Mouse (Mus musculus) heart, adult 10 weeks (tissue): Measurements from ENCODE around the gene Mogs. TPM values are rescaled to one million over a fixed set of nuclear protein-coding genes. Genes with fewer than 3 reads are reported as not detected.

ENCODE experiments used
- polyA plus RNA-seq: library from polyadenylated mRNA; stranded (reverse); fragments of 350-450 nt; fragmentation: Illumina TruSeq; extraction: RNeasy Lipid Tissue Mini Kit (QIAGEN cat#74804); gene quantifications from one replicate; pipeline ENCODE4 v1.2.3, GENCODE M21; 2014; ENCODE audit warnings: low read depth, low replicate concordance

Mogs gene
- 11.1 TPM for polyA plus RNA-seq

DNA sequence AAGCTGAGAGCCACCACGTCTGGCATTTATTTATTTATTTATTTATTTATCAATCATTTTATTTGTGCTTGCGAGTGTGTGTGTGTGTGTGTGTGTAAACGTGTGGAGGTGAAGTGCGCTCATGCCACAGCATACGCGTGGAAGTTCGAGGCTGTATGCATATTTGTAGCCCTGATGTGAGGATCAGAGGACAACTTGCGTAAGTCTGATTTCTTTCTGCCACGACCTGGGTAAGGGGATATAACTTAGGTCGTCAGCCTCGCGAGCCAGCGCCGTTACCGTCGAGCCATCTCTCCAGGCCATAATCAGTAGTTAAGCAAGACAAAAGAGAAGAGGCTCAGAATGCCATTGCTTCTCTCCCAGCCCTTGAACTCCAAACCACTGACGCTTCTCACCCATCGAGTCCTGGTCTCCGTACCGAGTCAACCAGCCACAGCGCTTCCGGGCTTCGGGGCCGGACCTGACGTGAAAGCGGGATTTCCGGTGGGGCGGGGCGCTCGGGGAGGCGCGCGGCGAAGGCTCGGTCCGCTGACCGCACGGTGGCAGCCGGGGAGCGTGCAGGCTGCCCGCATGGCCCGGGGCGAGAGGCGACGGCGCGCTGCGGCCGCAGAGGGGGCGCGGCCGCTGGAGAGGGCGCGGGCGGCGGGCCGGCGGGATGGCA lies at the start of gene Mogs:
Mogs (plus strand) TSS at position 486 of the 661 bp plus-strand sequence.

DNA sequence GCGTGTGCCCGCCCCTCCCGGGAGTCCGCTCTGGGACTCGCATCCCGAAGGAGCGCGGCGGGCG lies 45.2 kb upstream of the Mogs start, which contains the start of gene Tlx2:
Tlx2 (minus strand) TSS at position 47 of the 64 bp plus-strand sequence.

DNA sequence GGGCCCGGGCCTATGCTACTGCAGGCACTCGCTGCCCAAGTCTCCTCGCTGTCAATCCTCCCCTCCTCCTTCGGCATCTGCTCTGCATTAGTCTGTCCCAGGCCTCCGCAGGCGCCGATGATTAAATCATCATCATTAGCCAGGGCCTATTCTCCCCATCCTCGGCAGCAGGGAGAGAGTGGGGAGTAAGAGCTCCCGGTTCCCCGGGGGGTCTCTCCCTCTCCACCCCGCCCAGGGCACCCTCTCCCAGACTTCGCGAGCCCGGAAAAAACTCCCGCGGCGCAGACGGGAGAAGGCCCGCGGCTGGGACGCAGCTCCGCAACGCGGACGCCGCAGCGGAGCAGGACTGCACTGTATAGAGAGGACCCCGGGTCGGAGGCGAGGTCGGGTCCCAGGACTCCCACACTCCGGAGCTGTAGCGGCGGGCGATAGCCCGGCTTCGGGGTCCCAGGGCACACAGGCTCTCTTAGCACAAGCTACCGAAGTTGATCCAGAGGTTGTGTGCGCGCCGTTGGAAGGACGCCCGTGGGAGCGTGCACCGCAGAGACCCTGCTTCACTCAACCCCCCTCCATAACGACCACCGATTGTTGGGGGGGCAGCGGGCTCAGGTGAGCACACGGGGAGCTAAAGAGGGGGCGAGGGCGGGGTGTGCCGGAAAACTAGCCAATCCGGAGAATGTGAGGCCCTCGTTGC lies 37.5 kb upstream of the Mogs start, which contains the start of gene Pcgf1:
Pcgf1 (plus strand) TSS at position 240 of the 694 bp plus-strand sequence.

DNA sequence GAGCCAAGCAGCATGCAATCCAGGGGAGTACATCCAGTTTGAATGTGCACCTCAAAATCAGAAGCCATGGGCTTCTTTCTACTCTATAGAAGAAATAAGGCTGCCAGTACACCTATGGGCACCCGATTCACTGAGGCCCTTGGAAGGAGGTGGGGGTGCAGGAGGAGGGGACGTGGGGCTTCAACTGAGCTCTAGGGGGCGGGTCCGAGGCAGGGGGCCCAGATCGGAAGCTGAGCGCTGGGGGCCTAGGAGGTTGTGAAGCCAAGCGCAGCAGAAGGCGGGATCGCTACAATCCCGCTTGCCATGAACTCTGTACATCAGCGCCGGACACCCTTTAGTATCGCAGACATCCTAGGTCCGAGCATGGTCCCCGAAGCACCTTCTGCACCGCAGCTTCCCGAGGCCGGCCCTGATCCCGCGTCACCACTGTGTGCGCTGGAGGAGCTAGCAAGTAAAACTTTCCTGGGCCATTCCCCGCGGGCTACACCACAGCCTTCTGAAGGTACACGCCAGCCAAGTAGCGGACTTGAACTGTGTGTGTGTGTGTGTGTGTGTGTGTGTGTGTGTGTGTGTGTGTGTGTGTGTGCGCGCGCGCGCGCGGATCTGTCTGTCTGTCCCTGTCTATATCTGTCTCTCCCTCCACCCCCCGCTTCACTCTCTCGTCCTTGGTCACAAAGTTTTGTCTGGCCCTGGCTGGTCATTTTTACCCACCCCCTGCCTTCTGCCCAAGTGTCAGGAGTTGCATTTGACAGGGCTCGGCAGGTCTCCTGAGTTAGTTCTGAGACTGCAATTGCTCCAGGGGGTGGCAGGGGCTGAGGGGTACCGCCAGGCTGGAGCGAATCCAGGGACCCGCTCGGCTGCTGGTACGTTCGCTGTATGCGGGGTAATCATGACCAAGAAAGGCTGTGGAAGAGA lies 28.9 kb upstream of the Mogs start, which contains the start of gene Lbx2:
Lbx2 (plus strand) TSS at position 247 of the 915 bp plus-strand sequence.

DNA sequence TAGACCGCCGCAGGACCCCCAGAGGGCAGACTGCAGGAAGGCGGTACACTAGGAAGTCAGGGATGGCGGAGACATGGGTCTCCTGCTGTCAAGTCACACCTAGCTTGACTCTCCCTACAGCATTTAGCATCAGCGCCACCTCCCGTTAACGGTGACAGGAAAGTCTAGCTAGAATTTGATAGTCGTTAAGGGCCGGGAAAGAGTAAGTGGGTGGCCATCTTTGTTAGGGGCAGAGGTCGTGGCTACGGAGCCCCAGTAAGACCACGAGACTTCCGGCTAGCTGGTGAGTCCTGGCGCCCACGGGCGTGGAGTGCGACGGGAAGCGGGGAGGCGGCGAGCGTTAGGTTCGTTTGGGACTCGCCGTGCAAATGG lies 14.0 kb upstream of the Mogs start, which contains the start of the genes Ccdc142 and Gm42688:
Ccdc142 (plus strand) TSS at position 286 of the 372 bp plus-strand sequence.
Gm42688 (plus strand) TSS at position 302 of the 372 bp plus-strand sequence.

DNA sequence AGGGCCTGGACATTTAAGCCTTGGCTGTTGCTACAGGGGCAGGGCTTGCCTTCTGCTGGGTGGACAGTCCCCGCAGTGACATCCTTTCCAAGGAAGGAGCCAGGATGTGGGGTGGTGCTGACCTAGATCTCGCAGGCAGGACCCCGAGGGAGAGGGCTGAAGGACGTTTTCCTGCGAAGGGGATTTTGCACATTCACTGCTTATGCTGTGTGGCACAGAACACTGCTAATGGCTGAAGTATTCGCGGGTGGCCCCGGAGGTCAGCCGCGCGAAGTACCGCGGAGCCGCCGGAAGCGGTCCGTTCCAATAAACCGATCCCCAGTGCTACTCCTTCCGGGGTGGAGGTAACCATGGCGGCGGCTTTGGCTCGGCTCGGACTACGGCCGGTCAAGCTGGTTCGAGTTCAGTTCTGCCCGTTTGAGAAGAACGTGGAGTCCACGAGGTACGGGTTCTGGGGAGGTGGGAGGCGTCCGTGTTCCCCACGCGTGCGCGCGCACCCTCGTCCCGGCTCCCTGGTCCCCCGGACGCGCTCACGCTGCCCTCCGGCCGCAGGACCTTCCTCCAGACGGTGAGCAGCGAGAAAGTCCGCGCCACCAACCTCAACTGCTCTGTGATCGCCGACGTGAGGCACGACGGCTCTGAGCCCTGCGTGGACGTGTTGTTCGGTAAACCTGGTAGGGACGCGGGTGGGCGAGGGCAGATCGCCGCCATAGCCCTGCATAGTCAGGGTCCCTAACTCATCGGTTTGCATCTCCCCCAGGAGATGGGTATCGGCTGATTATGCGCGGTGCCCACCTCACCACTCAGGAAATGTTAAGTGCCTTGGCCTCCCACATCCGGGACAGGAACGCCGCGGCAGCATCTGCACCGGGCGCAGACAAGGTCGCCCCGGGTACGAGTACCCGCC lies 6.3 kb upstream of the Mogs start, which contains the start of gene Mrpl53:
Mrpl53 (plus strand) TSS at position 279 of the 907 bp plus-strand sequence.

DNA sequence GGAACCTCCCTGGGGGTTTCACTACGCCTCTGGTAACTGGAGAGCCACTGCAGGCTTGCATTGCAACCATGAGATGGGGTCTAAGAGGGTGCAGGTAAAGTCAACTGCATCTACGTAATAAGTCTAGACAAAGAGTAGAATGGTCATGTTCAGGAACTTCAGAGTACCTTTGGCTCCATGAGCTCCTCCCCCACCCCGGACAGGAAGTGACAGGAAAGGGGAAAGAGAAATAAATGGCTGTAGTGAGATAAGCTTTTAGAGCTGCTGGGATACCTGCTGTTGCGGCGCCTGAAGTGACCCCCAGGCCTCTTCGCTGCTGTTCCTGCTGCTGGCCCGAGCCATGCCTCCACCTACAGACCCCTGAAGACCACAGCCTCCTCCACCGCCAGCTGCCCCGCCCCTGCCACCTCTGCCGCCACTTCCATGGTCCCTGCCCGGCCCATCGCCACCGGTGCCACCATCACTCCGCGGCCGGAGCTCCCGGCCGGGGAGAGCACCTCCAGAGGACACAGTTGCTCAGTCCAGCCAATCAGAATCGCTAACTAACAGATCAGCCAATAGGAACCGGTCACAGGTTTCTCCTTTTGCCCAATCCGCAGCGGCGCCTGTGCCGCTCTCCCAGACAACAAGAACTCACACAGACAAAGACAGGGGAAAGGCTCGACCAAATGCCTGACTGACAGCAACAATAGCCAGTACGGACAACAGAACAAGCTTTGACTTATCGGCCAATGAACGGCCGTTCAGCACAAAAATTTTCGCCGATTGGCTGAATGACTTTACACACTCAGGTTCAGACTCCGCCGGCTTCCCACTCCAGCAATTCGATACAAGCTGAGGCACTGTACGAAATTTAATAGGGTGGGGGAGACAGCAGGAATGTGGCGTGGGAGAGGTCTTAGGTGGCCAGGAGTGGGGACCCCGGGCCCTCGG lies 5.9 kb downstream of the Mogs start, which contains the start of gene Wbp1:
Wbp1 (minus strand) TSS at position 630 of the 933 bp plus-strand sequence.

DNA sequence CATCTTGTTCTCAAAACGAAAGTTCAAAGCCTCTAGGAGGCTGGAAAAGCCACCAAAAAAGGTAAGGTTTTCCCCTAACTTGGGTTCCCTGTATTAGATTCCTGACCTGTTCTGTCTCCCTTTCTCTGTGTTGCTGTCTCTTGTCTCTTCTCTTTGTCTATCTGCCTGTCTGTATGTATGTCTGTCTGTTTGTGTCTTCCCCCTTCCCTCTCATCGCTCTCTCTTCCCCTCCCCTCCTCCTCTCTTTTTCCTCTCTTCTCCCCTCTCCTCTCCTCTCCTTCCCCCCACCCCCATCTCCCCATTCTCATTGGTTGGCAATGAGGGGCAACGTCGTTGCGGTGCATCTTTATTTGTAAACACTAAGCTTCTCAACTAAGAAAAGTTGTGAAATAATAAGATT lies 10.0 kb downstream of the Mogs start, which contains the start of gene Ino80b:
Ino80b (minus strand) TSS at position 101 of the 400 bp plus-strand sequence.

DNA sequence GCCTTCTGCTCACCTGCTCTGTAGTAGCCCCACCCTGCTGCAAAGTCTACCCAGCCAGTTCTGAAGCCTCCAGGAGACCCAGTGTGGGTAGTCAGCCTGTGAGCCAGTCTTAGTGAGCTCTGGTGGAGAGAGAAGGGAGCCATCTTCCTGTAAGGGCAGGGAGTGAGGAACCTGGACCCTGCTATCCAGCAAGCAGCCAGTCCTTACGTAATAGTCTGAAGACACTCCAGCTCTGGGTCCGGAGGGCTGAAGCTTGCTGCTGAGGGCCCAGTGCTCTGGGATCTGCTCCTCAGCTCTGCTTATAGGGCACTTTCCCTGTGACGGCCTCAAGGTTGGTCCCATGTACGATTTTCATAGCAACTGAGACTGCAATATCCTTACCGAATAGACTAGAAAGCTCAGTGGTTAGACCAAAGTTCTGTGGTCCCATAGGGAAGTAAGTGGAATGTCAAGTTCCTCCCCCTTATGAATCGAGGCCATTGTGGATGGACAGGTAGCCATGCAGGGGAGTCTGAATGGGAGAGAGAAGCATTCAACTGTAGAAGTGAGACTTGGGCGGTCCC lies 19.7 kb downstream of the Mogs start, which contains the start of gene Rtkn:
Rtkn (plus strand) TSS at position 513 of the 563 bp plus-strand sequence.

DNA sequence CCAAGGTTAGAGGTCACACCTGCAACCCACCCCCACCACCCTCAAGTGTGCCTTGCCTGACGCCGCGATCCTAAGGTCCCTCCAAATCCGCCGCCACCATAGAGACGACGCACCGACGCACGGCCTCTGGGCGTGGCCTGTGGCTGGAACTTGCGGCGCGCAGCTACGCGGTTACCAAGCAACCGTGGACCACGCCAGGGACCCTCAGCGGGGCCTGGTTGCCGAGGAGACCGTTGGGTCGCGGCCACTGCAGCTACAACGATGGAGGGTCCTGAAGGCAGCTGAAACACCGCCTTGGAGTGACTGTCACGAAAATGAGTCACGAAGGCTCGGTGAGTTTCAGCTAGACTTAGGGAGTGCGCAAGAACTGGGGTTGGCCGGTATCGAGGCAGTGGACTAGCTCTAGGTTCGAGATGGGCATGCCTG lies 41.0 kb downstream of the Mogs start, which contains the start of the genes Wdr54 and 1700003E16Rik:
Wdr54 (minus strand) TSS at position 139 of the 426 bp plus-strand sequence.
1700003E16Rik (plus strand) TSS at position 146 of the 426 bp plus-strand sequence.

DNA sequence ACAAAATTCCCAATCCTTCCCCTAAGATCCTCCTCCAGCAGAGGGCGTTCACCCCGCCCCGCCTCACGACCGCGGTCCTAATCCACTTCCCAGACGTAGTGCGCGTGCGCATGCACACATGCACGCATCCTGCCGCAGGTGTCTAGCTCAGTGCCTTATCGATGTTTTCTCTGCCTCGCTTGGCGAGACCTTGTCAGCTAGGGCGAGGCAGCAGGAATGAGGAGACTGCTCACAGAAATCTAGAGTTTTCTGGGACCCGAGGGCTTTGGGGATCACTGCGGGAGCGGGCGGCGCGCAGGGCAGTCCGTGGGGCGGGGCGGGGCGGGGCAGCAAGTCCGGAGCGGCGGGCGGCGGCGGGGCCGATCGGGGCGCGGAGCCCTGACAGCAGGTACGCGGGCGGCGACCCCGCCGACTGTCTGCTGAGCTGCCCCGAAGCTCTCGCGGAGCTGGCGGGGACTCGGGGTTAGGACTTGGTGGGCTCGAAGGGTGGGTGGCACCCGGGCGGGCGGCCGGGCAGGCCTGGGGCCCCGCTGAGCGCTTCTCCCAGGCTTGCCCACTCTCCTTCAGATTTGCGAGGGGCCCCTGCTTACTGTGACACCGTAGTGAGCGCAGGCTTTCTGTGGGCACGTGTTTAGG lies 50.4 kb downstream of the Mogs start, which contains the start of gene Dctn1:
Dctn1 (plus strand) TSS at position 314 of the 636 bp plus-strand sequence.

Other genes starting within 250 kb of the Mogs start
- 0.34 TPM for gene Sema4f, start 175.7 kb upstream of the Mogs start, polyA plus RNA-seq
- not detected for gene M1ap, start 168.6 kb upstream of the Mogs start, polyA plus RNA-seq
- 3.5 TPM for gene Dok1, start 82.0 kb upstream of the Mogs start, polyA plus RNA-seq
- gene Loxl3, start 81.3 kb upstream of the Mogs start, polyA plus RNA-seq: 4.9 TPM
- gene Aup1, start 61.0 kb upstream of the Mogs start, polyA plus RNA-seq: 107 TPM
- gene Htra2, start 60.2 kb upstream of the Mogs start, polyA plus RNA-seq: 41.4 TPM
- 1.3 TPM for gene Dqx1, start 57.7 kb upstream of the Mogs start, polyA plus RNA-seq
- not detected for gene Tlx2, start 45.2 kb upstream of the Mogs start, polyA plus RNA-seq
- 10.6 TPM for gene Pcgf1, start 37.6 kb upstream of the Mogs start, polyA plus RNA-seq
- 0.76 TPM for gene Lbx2, start 29.1 kb upstream of the Mogs start, polyA plus RNA-seq
- gene Ccdc142, start 13.9 kb upstream of the Mogs start, polyA plus RNA-seq: 0.73 TPM
- gene Gm42688, start 13.9 kb upstream of the Mogs start, polyA plus RNA-seq: 1.6 TPM
- gene Mrpl53, start 6.5 kb upstream of the Mogs start, polyA plus RNA-seq: 134 TPM
- gene Wbp1, start 6.1 kb downstream of the Mogs start, polyA plus RNA-seq: 77.2 TPM
- gene Ino80b, start 9.9 kb downstream of the Mogs start, polyA plus RNA-seq: 9.5 TPM
- gene Rtkn, start 20.0 kb downstream of the Mogs start, polyA plus RNA-seq: 10.5 TPM
- 1.9 TPM for gene Wdr54, start 40.9 kb downstream of the Mogs start, polyA plus RNA-seq
- not detected for gene 1700003E16Rik, start 40.9 kb downstream of the Mogs start, polyA plus RNA-seq
- gene Dctn1, start 50.4 kb downstream of the Mogs start, polyA plus RNA-seq: 81.2 TPM
- gene Slc4a5, start 104.3 kb downstream of the Mogs start, polyA plus RNA-seq: not detected
- gene Mthfd2, start 210.4 kb downstream of the Mogs start, polyA plus RNA-seq: 2.9 TPM
- gene Mob1a, start 210.5 kb downstream of the Mogs start, polyA plus RNA-seq: 25.4 TPM
- 291 TPM for gene Bola3, start 233.7 kb downstream of the Mogs start, polyA plus RNA-seq